Mouse (Mus musculus) liver, postnatal 0 days (tissue): ENCODE measurements around the gene Ppfia3. TPM values are rescaled to one million over a fixed set of nuclear protein-coding genes. Genes with fewer than 3 reads are reported as not detected.

Experiments
- ATAC-seq: fragments of 200-750 bp; cut with Nextera tagmentation; 2 replicates; pipeline ENCODE4 v1.8.0; 2017; ENCODE audit warnings: mild to moderate bottlenecking, moderate library complexity
- DNase-seq: peaks from one replicate; pipeline ENCODE4 v3.0.0-alpha.2; 2016
- H3K27ac ChIP-seq: fragments of 300-500 bp; sonication (generic); 2 replicates; pipeline ENCODE4 v1.5.1; 2014; ENCODE audit warnings: antibody characterized with exemption, moderate library complexity, mild to moderate bottlenecking, low read depth
- H3K27me3 ChIP-seq: fragments of 300-500 bp; sonication (generic); 2 replicates; pipeline ENCODE4 v1.6.1; 2014; ENCODE audit warnings: low read length, control low read depth, mixed read lengths; ENCODE audit not compliant: insufficient read depth
- H3K36me3 ChIP-seq: fragments of 300-500 bp; sonication (generic); replicated peaks from 2 replicates; pipeline ENCODE4 v1.6.1; 2014; ENCODE audit warnings: mild to moderate bottlenecking, control low read depth, low read length, moderate library complexity, mixed read lengths; ENCODE audit not compliant: insufficient read depth
- H3K4me1 ChIP-seq: fragments of 300-500 bp; sonication (generic); 2 replicates; pipeline ENCODE4 v1.6.1; 2014; ENCODE audit warnings: antibody characterized with exemption, mild to moderate bottlenecking, control low read depth; ENCODE audit not compliant: insufficient read depth
- H3K4me2 ChIP-seq: fragments of 300-500 bp; sonication (generic); 2 replicates; pipeline ENCODE4 v1.6.1; 2014; ENCODE audit warnings: low read depth, mild to moderate bottlenecking, low read length, moderate library complexity, mixed read lengths
- H3K4me3 ChIP-seq: fragments of 300-500 bp; sonication (generic); 2 replicates; pipeline ENCODE4 v1.5.1; 2014; ENCODE audit warnings: low read depth, low read length
- H3K9ac ChIP-seq: fragments of 300-500 bp; sonication (generic); replicated peaks from 2 replicates; pipeline ENCODE4 v1.6.1; 2014; ENCODE audit warnings: mild to moderate bottlenecking, moderate library complexity
- H3K9me3 ChIP-seq: fragments of 300-500 bp; sonication (generic); 2 replicates; pipeline ENCODE4 v1.6.1; 2016; ENCODE audit warnings: mild to moderate bottlenecking, control low read depth, low read length, mixed read lengths
- CTCF ChIP-seq: sonication (generic); IDR thresholded peaks from 2 replicates; pipeline ENCODE4 v1.5.1; 2016; ENCODE audit warnings: antibody characterized with exemption, low read depth
- EP300 ChIP-seq: IDR thresholded peaks from 2 replicates; pipeline ENCODE4 v1.6.1; 2016; ENCODE audit warnings: antibody characterized with exemption, low read depth, mild to moderate bottlenecking
- WGBS: fragments of 180-500 bp; shearing (Covaris S2); extraction: QIAGEN DNeasy Blood & Tissue Kit; methylation state at CpG from one replicate; pipeline ENCODE4 v1.1.7; 2014; ENCODE audit not compliant: insufficient replicate concordance; 5-methylcytosine and 5-hydroxymethylcytosine counted together
- polyA plus RNA-seq: library from polyadenylated mRNA; unstranded; fragments of >200 nt; fragmentation: Nextera tagmentation; extraction: Ambion mirVana; gene quantifications from 2 replicates; pipeline ENCODE4 v1.2.1, GENCODE M21; 2015

The Ppfia3 gene
- polyA plus RNA-seq, 1 experiment from 2014 or later, result not detected

- ATAC-seq (peak; percentile 75), DNase-seq (peak; percentile 90)
- Histone ChIP-seq H3K36me3 (no peaks in the 10 kb centered on the region), H3K9ac (no peak overlapping the region), H3K4me1 (peaks cover 34% of the 10 kb centered on the region), H3K27me3 (peaks cover 36% of the 10 kb centered on the region), H3K27ac (no peak overlapping the region), H3K9me3 (no peaks in the 10 kb centered on the region), H3K4me2 (peak overlapping the region; percentile 74; the same call in 1 of the 2 replicates), H3K4me3 (no peak overlapping the region)
- TF ChIP-seq EP300 (no peak), CTCF (peak; percentile 89)
- 6% methylated on average over 8 of the region's 8 CpGs for WGBS
Observed at GRCm38 (mm10) chr7:45341303-45341702, 25.5 kb downstream of the Ppfia3 start.

- peak overlapping the region; percentile 12; the same call in 1 of the 2 replicates for H3K4me3 ChIP-seq
- peak; percentile 51 for DNase-seq
- H3K4me2 ChIP-seq, result peak overlapping the region; percentile 74
- H3K27me3 ChIP-seq, result peaks cover 41% of the 10 kb centered on the region
- TF ChIP-seq CTCF (no peak), EP300 (no peak)
- no peak overlapping the region for H3K9ac ChIP-seq
- H3K4me1 ChIP-seq, result peaks cover 34% of the 10 kb centered on the region
- WGBS, result under 1% methylated on average over 11 of the region's 11 CpGs
- H3K27ac ChIP-seq, result no peak overlapping the region
- H3K36me3 ChIP-seq, result no peaks in the 10 kb centered on the region
- no peaks in the 10 kb centered on the region for H3K9me3 ChIP-seq
- ATAC-seq, result no peak
Observed at GRCm38 (mm10) chr7:45340669-45341068, 26.1 kb downstream of the Ppfia3 start.

GRCm38 (mm10) chr7:45340066-45340442 lies 26.8 kb downstream of the Ppfia3 start:
- DNase-seq (no peak), ATAC-seq (no peak)
- TF ChIP-seq EP300, result no peak
- no peak for TF ChIP-seq CTCF
- Histone ChIP-seq H3K9me3 (no peaks in the 10 kb centered on the region), H3K36me3 (no peaks in the 10 kb centered on the region), H3K4me3 (peak overlapping the region; percentile 40), H3K4me1 (peaks cover 34% of the 10 kb centered on the region), H3K4me2 (peak overlapping the region; percentile 74), H3K27me3 (peaks cover 43% of the 10 kb centered on the region), H3K9ac (no peak overlapping the region), H3K27ac (no peak overlapping the region)
- 2% methylated on average over 11 of the region's 11 CpGs for WGBS

DNA sequence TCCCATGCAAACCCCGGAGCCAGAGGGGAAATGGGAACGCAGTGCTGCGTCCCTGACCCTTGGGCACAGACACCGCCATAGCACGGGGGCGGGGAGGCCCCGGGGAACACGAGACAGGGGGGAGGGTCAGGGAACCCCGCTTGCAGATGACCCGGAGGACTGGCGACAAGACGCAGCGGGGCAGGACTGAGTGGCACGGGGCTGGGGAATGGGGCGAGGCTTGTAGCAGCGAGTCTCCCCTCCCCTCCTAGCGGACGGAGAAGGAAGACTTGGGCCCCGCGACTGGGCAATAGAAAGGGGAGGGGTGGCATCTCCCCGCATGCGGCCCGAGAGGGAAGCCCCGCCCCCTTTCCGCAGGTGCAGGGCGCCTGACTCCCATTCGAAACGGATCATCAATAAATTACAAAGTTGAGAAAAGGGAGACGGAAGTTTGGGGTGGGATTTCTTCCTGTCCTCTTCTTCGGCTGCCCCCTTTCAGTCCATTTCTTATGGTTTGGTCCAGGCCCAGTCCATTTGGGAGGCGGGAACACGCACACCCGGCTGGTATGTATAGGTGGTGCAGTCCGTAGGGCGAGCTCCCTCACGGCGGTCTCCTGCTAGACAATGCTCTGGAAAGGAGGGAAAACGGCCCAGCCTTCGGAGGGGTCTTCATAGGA lies 27.3 kb downstream of the Ppfia3 start:
- DNase-seq (peak; percentile 75), ATAC-seq (peak; percentile 75)
- Histone ChIP-seq H3K27ac (no peak overlapping the region), H3K9ac (peak overlapping the region; percentile 57; the same call in 1 of the 2 replicates), H3K4me3 (peak overlapping the region; percentile 40), H3K4me2 (peak overlapping the region; percentile 74), H3K9me3 (no peaks in the 10 kb centered on the region), H3K4me1 (peaks cover 34% of the 10 kb centered on the region), H3K36me3 (no peaks in the 10 kb centered on the region), H3K27me3 (peaks cover 43% of the 10 kb centered on the region)
- TF ChIP-seq CTCF, result peak; percentile 52
- 0 out of 2 replicates have a peak, but pooled peaks have one; percentile 40 for TF ChIP-seq EP300
- under 1% methylated on average over 37 of the region's 39 CpGs for WGBS

DNA sequence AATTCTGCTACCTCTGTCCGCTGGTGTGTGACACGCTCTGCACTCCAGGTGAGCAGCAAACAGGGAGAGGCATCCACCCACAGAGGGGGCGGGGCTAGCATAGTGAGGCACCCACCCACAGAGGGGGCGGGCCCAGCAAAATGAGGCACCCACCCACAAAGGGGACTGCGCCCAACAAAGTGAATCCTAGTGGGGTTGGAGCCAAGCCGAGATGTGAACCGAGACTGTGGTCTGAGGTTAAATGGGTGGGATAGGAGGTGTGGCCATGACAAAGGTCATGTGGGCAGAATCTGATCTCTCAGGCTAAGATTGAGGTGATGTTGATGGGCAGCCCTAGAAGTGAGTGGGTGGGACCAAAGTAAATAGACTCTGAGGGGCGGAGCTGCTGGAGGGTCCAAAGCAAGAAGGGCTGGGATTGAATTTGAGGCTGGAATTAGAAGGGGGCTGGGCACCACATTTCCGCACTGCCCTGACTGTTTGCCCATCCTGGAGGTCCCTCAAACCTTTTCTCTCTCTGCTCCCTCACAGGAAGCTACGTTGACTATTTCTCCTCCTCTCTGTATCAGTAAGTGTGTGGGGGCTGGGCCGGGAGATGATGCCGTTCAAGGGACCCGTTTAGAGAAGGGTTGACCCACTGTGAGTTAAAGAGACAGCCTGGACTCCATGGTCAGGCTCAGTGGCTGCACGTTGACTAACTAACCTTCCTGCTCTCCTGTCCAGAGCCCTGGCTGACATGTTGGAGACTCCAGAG lies 28.5 kb downstream of the Ppfia3 start:
- WGBS, result 8% methylated on average over 14 of the region's 14 CpGs
- ATAC-seq, result peak; percentile 8; the same call in 1 of the 2 replicates
- H3K4me1 ChIP-seq, result peaks cover 39% of the 10 kb centered on the region

GRCm38 (mm10) chr7:45337469-45337868 lies 29.4 kb downstream of the Ppfia3 start:
- H3K27me3 ChIP-seq, result peaks cover 43% of the 10 kb centered on the region
- no peak for DNase-seq
- peaks cover 47% of the 10 kb centered on the region for H3K4me1 ChIP-seq
- no peak overlapping the region for H3K27ac ChIP-seq
- 10% methylated on average over 4 of the region's 4 CpGs for WGBS
- no peak overlapping the region for H3K4me3 ChIP-seq
- no peak overlapping the region for H3K9ac ChIP-seq
- ATAC-seq, result no peak
- TF ChIP-seq CTCF (no peak), EP300 (no peak)
- H3K4me2 ChIP-seq, result no peak overlapping the region
- no peaks in the 10 kb centered on the region for H3K36me3 ChIP-seq
- H3K9me3 ChIP-seq, result no peaks in the 10 kb centered on the region

More for the DNA sequence above, 28.5 kb downstream of the Ppfia3 start:
- peaks cover 43% of the 10 kb centered on the region for H3K27me3 ChIP-seq
- TF ChIP-seq EP300, result no peak
- TF ChIP-seq CTCF, result no peak
- H3K9me3 ChIP-seq, result no peaks in the 10 kb centered on the region
- DNase-seq, result peak; percentile 65
- H3K4me3 ChIP-seq, result no peak overlapping the region
- peak overlapping the region; percentile 74 for H3K4me2 ChIP-seq
- H3K27ac ChIP-seq, result no peak overlapping the region
- H3K9ac ChIP-seq, result no peak overlapping the region
- no peaks in the 10 kb centered on the region for H3K36me3 ChIP-seq
